ENCODE assay signal across 23 mouse cellular contexts in genomic region chr4:116738972-116739751, GRCm38 (mm10).
"Had no signal": no experiment of that assay in that cellular context is flagged by ENCODE, and none has a peak within 500 bp of the region (broad histone marks: within the 10 kb centered on the region; RNA-seq: fewer than 3 reads in every experiment).

No protein-coding gene starts in this region.

- H3K27me3 ChIP-seq: kidney, embryonic 15.5 days; limb, embryonic 13.5 days; liver, embryonic 12.5 days; liver, embryonic 15.5 days; lung, embryonic 15.5 days; midbrain, embryonic 12.5 days; midbrain, embryonic 15.5 days; neural tube, embryonic 12.5 days; neural tube, embryonic 15.5 days; stomach, embryonic 15.5 days had no signal

- H3K4me1 ChIP-seq: limb, embryonic 10.5 days; limb, embryonic 13.5 days; liver, embryonic 12.5 days; liver, embryonic 15.5 days; lung, embryonic 15.5 days; midbrain, embryonic 12.5 days; midbrain, embryonic 15.5 days; neural tube, embryonic 12.5 days; neural tube, embryonic 15.5 days; stomach, embryonic 15.5 days had no signal

- ATAC-seq: liver, embryonic 12.5 days; midbrain, embryonic 15.5 days had no signal

- H3K9ac ChIP-seq: kidney, embryonic 15.5 days; limb, embryonic 13.5 days; liver, embryonic 12.5 days; liver, embryonic 15.5 days; lung, embryonic 15.5 days; midbrain, embryonic 12.5 days; midbrain, embryonic 15.5 days; neural tube, embryonic 12.5 days; neural tube, embryonic 15.5 days; stomach, embryonic 15.5 days had no signal

- H3K27ac ChIP-seq: kidney, embryonic 15.5 days; limb, embryonic 10.5 days; limb, embryonic 13.5 days; liver, embryonic 12.5 days; liver, embryonic 15.5 days; lung, embryonic 15.5 days; midbrain, embryonic 12.5 days; midbrain, embryonic 15.5 days; neural tube, embryonic 12.5 days; neural tube, embryonic 15.5 days; stomach, embryonic 15.5 days had no signal

- H3K4me2 ChIP-seq: kidney, embryonic 15.5 days; limb, embryonic 13.5 days; liver, embryonic 12.5 days; liver, embryonic 15.5 days; lung, embryonic 15.5 days; midbrain, embryonic 12.5 days; midbrain, embryonic 15.5 days; neural tube, embryonic 12.5 days; neural tube, embryonic 15.5 days; stomach, embryonic 15.5 days had no signal

- H3K36me3 ChIP-seq: kidney, embryonic 15.5 days; liver, embryonic 12.5 days; liver, embryonic 15.5 days; lung, embryonic 15.5 days; midbrain, embryonic 12.5 days; midbrain, embryonic 15.5 days; neural tube, embryonic 12.5 days; neural tube, embryonic 15.5 days; stomach, embryonic 15.5 days had no signal

- H3K9me3 ChIP-seq: kidney, embryonic 15.5 days; limb, embryonic 10.5 days; limb, embryonic 13.5 days; liver, embryonic 12.5 days; liver, embryonic 15.5 days; lung, embryonic 15.5 days; midbrain, embryonic 12.5 days; midbrain, embryonic 15.5 days; neural tube, embryonic 12.5 days; neural tube, embryonic 15.5 days; stomach, embryonic 15.5 days had no signal

- DNase-seq: kidney, adult 2 months; kidney, postnatal 10 days; kidney, postnatal 36 days; layer of hippocampus, postnatal 36 days; liver; lung, adult 18-20 months; lung, postnatal 10 days; lung, postnatal 36 days; retina, postnatal 1 day; right cerebral cortex, postnatal 25 days; spleen, adult 18-20 months; thymus, postnatal 25 days had no signal

- H3K4me3 ChIP-seq: kidney, embryonic 15.5 days; limb, embryonic 10.5 days; limb, embryonic 13.5 days; liver, embryonic 12.5 days; liver, embryonic 15.5 days; lung, embryonic 15.5 days; midbrain, embryonic 12.5 days; midbrain, embryonic 15.5 days; neural tube, embryonic 12.5 days; neural tube, embryonic 15.5 days; stomach, embryonic 15.5 days had no signal
